Mouse (Mus musculus): ENCODE data around the gene Cdk18.

The Cdk18 gene

DNA sequence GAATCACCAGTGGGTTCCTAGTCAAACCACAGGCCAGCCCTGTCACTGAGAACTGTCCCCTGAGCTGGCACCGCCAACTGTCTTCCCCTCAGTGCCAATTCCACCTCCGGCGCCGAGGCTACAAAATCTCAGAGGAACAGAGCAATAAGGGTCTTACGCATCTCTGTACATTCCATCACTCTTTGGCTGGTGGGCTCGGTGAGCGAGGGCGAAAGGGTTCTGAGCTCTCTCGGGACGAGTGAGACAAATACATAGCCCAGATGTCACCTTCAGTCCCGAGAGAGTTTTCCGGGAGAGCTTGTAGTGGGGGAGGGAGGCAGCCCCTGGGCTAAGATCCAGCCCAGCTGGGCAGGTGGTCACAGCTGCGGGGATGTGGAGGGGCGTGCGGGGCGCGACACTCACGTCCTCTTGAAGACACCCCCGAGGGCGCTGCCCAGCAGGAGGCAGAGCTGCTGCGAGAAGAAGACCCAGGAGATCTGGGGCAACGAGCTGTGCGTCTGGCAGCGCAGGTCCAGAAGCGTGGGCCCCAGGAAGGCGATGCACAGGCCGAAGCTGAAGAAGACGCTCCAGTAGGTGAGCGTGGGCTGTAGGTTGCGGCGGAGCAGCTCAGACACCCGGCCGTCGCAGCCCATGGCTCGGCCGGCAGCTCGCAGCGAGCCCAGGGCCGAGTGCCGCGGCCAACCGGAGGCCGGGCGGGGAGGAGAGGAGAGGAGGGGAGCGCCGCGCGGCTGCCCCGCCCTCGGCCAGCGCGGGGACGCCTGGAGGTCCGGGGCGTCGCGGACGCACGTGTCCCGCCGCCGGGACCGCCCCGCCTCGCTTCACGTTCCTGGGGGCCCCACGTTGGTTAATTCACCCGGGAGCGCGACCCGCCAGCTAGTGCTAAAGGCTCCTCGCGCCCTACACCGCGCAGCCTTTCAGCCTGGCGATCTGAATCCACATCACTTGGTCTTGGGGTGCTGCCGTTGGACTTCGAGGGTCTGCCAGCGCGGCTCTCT is 71.9 kb downstream of the Cdk18 start, which contains the start of gene Mfsd4a:
Gene Mfsd4a (minus strand): TSS at position 802 of the 995 bp plus-strand sequence.
- DNase-seq (ENCODE audit: extremely low spot score, low read depth, low spot score) = no peak

DNA sequence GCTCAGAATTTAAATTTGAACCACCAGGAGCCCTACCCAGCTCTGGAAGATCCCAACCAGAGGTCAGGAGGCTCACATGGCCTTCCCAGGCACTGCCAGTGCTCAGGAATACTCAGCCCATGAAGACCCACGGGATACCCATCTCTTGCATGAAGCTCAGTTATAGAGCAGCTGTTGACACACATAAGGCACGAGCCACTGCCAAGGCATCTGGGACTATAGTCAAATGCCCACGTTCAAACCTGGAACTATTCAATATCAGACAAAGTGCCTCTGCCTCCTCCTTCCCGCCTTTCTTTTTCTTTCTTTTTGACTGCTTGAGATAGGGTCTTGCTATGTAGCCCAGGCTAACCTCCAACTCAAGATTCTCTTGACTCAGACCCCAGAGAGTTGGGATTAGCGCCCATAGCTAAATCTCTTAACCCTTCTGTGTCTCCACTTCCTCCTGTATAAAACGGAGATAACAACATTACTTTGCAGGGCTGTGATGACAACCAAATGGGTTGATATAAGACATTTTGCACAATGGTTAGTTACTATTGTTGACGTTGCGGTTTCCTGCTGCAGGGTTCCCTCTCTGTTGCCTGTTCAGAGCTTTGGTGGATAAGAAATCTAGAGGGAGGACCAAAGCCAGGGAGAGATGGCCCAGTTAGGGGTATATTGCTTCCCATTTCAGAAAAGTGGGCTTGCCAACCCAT is 73.9 kb downstream of the Cdk18 start:
- DNase-seq (ENCODE audit: extremely low spot score, low read depth, low spot score) = no peak

DNA sequence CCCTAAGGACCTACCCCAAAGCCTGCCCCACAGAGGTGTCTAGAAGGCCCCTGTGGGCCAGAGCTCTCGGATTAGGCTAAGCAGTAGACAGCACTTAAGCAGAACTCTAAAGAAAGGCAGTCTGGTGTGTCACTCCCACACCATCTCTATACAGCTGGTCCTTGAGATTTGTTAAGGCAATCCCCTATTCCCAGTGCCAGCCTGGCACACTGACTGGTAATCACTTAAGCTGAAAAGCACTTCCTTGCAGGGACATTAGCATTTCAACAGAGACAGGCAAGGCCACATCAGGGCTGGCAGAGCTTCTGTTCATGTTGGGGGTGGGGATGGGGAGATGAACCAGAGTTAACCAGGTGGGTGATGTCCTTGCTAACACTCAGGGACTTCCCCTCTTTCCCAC is 74.5 kb downstream of the Cdk18 start:
- no peak for DNase-seq (ENCODE audit: extremely low spot score, low read depth, low spot score)

DNA sequence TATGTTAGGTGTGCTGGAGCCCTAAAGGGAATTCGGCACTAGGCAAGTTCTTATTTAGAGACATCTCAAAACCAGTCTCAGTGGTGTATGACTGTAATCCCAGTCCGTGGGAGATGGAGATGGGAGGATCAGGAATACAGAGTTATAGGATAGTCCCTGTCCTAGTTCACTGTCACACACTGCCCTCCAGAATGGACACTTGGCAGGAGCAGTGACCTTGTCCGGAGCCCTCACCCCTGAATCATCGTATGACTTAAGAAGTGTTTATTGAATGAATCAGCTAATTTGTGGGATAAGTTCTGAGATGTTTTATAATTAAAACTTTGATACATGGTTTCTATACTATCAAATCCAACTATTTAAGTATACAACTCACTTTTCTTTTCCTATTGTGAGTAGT is 76.4 kb downstream of the Cdk18 start:
- no peak for DNase-seq (ENCODE audit: extremely low spot score, low read depth, low spot score)

All from hindlimb bud, embryonic 11.5 days (tissue).